ENCODE assay signal across 10 mouse cellular contexts in genomic region chr16:97002189-97002588, GRCm38 (mm10).
DNase-seq lines count a peak whose midpoint lies in the region; ATAC-seq and TF ChIP-seq lines count a peak whose summit lies in the region.
"Had no signal": no experiment of that assay in that cellular context is flagged by ENCODE, and none has a peak within 500 bp of the region (broad histone marks: within the 10 kb centered on the region; RNA-seq: fewer than 3 reads in every experiment).

No protein-coding gene starts in this region.

- 33% methylated on average over 3 of the region's 3 CpGs for WGBS in midbrain, embryonic 13.5 days
- 83% methylated on average over 3 of the region's 3 CpGs for WGBS in midbrain, embryonic 11.5 days
- WGBS in hindbrain, postnatal 0 days: 36% methylated on average over 3 of the region's 3 CpGs
- WGBS in liver, embryonic 12.5 days (ENCODE audit: insufficient replicate concordance): 62% methylated on average over 3 of the region's 3 CpGs
- 39% methylated on average over 3 of the region's 3 CpGs for WGBS in lung, postnatal 0 days

- TF ChIP-seq EP300 in lung, postnatal 0 days (IDR thresholded peaks at IDR 0.05): no peak

- peak overlapping the region; percentile 88 for H3K27ac ChIP-seq in midbrain, embryonic 13.5 days
- H3K27ac ChIP-seq in midbrain, embryonic 11.5 days (ENCODE audit: low read depth, low read length): no peak overlapping the region; the same call in 1 of the 2 replicates
- H3K27ac ChIP-seq in hindbrain, postnatal 0 days: peak overlapping the region; percentile 65; the same call in 1 of the 2 replicates
- H3K27ac ChIP-seq in liver, embryonic 12.5 days: no peak overlapping the region
- H3K27ac ChIP-seq in lung, postnatal 0 days (ENCODE audit: low read length): no peak overlapping the region
- H3K27ac ChIP-seq: gastrocnemius, adult 2 months; kidney, postnatal 0 days had no signal

- no peak for TF ChIP-seq CTCF in hindbrain, postnatal 0 days (IDR thresholded peaks at IDR 0.05; ENCODE audit: low read depth)
- no peak for TF ChIP-seq CTCF in lung, postnatal 0 days (IDR thresholded peaks at IDR 0.05)

- no peaks in the 10 kb centered on the region for H3K27me3 ChIP-seq in midbrain, embryonic 13.5 days
- H3K27me3 ChIP-seq in midbrain, embryonic 11.5 days (ENCODE audit: control insufficient read depth, insufficient read depth, low read length): no peaks in the 10 kb centered on the region
- no peaks in the 10 kb centered on the region for H3K27me3 ChIP-seq in hindbrain, postnatal 0 days (ENCODE audit: insufficient read depth, low read length)
- no peaks in the 10 kb centered on the region; the same call in 1 of the 2 replicates for H3K27me3 ChIP-seq in liver, embryonic 12.5 days (replicated peaks)
- no peaks in the 10 kb centered on the region for H3K27me3 ChIP-seq in lung, postnatal 0 days (replicated peaks; ENCODE audit: insufficient read depth, low read length)

- H3K4me1 ChIP-seq in midbrain, embryonic 13.5 days (replicated peaks): peaks cover 47% of the 10 kb centered on the region
- H3K4me1 ChIP-seq in midbrain, embryonic 11.5 days (ENCODE audit: control insufficient read depth, insufficient read depth, low read length): peaks cover 6% of the 10 kb centered on the region; the same call in 1 of the 2 replicates
- H3K4me1 ChIP-seq in hindbrain, postnatal 0 days (ENCODE audit: insufficient read depth, low read length): peaks cover 10% of the 10 kb centered on the region
- peaks cover 44% of the 10 kb centered on the region for H3K4me1 ChIP-seq in liver, embryonic 12.5 days
- H3K4me1 ChIP-seq in lung, postnatal 0 days (ENCODE audit: insufficient read depth, low read depth, low read length): no peaks in the 10 kb centered on the region

- no peak overlapping the region for H3K4me3 ChIP-seq in midbrain, embryonic 13.5 days (replicated peaks)
- H3K4me3 ChIP-seq in midbrain, embryonic 11.5 days (ENCODE audit: low read depth, low read length): no peak overlapping the region
- no peak overlapping the region for H3K4me3 ChIP-seq in hindbrain, postnatal 0 days (ENCODE audit: low read length)
- H3K4me3 ChIP-seq in liver, embryonic 12.5 days: no peak overlapping the region
- no peak overlapping the region for H3K4me3 ChIP-seq in lung, postnatal 0 days (ENCODE audit: low read depth, low read length)
- H3K4me3 ChIP-seq: gastrocnemius, adult 2 months had no signal

- peak; percentile 28; the same call in 1 of the 2 replicates for ATAC-seq in midbrain, embryonic 13.5 days
- no peak for ATAC-seq in midbrain, embryonic 11.5 days (ENCODE audit: low FRiP score)
- no peak for ATAC-seq in hindbrain, postnatal 0 days
- ATAC-seq in liver, embryonic 12.5 days: no peak
- no peak for ATAC-seq in lung, postnatal 0 days

- no peak overlapping the region for H3K4me2 ChIP-seq in midbrain, embryonic 13.5 days (replicated peaks)
- H3K4me2 ChIP-seq in midbrain, embryonic 11.5 days: no peak overlapping the region
- H3K4me2 ChIP-seq in hindbrain, postnatal 0 days (ENCODE audit: low read depth, low read length): no peak overlapping the region
- no peak overlapping the region for H3K4me2 ChIP-seq in liver, embryonic 12.5 days
- H3K4me2 ChIP-seq in lung, postnatal 0 days (replicated peaks; ENCODE audit: low read depth, low read length): no peak overlapping the region

- H3K9ac ChIP-seq in midbrain, embryonic 13.5 days (replicated peaks): 0 out of 2 replicates have a peak overlapping the region, but pooled peaks have one; percentile 23
- no peak overlapping the region for H3K9ac ChIP-seq in midbrain, embryonic 11.5 days (ENCODE audit: low read length)
- H3K9ac ChIP-seq in hindbrain, postnatal 0 days (replicated peaks; ENCODE audit: low read length): no peak overlapping the region
- H3K9ac ChIP-seq in liver, embryonic 12.5 days: no peak overlapping the region
- no peak overlapping the region for H3K9ac ChIP-seq in lung, postnatal 0 days (replicated peaks; ENCODE audit: low read depth)

- H3K9me3 ChIP-seq in midbrain, embryonic 13.5 days: peaks cover 2% of the 10 kb centered on the region; the same call in 1 of the 2 replicates
- H3K9me3 ChIP-seq in midbrain, embryonic 11.5 days (ENCODE audit: control insufficient read depth, low read length): no peaks in the 10 kb centered on the region
- no peaks in the 10 kb centered on the region for H3K9me3 ChIP-seq in hindbrain, postnatal 0 days (ENCODE audit: low read length)
- no peaks in the 10 kb centered on the region for H3K9me3 ChIP-seq in liver, embryonic 12.5 days (replicated peaks)
- no peaks in the 10 kb centered on the region for H3K9me3 ChIP-seq in lung, postnatal 0 days (ENCODE audit: low read length)

- H3K36me3 ChIP-seq in midbrain, embryonic 13.5 days: no peaks in the 10 kb centered on the region
- no peaks in the 10 kb centered on the region for H3K36me3 ChIP-seq in midbrain, embryonic 11.5 days (ENCODE audit: control insufficient read depth, insufficient read depth, low read length)
- no peaks in the 10 kb centered on the region for H3K36me3 ChIP-seq in hindbrain, postnatal 0 days (ENCODE audit: insufficient read depth, low read length)
- H3K36me3 ChIP-seq in liver, embryonic 12.5 days: no peaks in the 10 kb centered on the region
- H3K36me3 ChIP-seq in lung, postnatal 0 days (ENCODE audit: insufficient read depth, low read length): no peaks in the 10 kb centered on the region

- no peak for DNase-seq in midbrain, embryonic 11.5 days (ENCODE audit: low spot score, missing footprints)
- no peak for DNase-seq in hindbrain, postnatal 0 days (ENCODE audit: low spot score)
- peak; percentile 51 to 88 for DNase-seq in left cerebral cortex, adult 9 months (ENCODE audit: low spot score in 2 of 2)
- peak; percentile 82 for DNase-seq in right cerebral cortex, postnatal 25 days
- no peak for DNase-seq in thymus, postnatal 36 days
- DNase-seq in lung, postnatal 0 days (ENCODE audit: low spot score): no peak
- DNase-seq: gastrocnemius, adult 2 months had no signal

Comparison
In these comparisons a context has a peak if more than half of its experiments do, and no peak if none do; other contexts are left out.
1. H3K27ac ChIP-seq: peak in midbrain, embryonic 13.5 days (single experiment) and hindbrain, postnatal 0 days (single experiment); none in midbrain, embryonic 11.5 days (single experiment), liver, embryonic 12.5 days (single experiment) and lung, postnatal 0 days (single experiment).
2. DNase-seq: peak in left cerebral cortex, adult 9 months (2 of 2) and right cerebral cortex, postnatal 25 days (single experiment); none in midbrain, embryonic 11.5 days (single experiment), hindbrain, postnatal 0 days (single experiment), thymus, postnatal 36 days (0 of 2) and lung, postnatal 0 days (single experiment).